Mouse (Mus musculus): ENCODE measurements around the gene Manbal.

Manbal gene

DNA sequence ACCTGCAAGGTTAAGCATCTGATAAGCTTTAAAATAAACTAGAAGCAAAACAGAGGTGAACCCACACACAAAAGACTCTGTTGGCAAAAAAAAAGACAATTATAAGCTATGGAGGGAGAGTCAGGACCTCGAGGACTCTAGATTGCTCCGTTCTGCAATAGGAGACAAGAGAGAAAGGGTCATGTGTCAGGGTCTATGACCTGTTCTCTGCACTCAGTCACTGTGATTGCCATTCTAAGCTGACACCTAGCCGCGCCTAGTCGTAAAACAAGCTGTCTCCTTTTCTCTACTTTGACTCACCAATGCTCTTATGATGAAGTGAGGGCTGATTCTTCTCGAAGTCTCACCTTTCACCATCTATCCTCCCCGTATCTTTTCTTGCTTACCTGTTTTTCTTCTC lies 45.1 kb downstream of the Manbal start:
- no peak for DNase-seq (ENCODE audit: low read depth, low spot score)

DNA sequence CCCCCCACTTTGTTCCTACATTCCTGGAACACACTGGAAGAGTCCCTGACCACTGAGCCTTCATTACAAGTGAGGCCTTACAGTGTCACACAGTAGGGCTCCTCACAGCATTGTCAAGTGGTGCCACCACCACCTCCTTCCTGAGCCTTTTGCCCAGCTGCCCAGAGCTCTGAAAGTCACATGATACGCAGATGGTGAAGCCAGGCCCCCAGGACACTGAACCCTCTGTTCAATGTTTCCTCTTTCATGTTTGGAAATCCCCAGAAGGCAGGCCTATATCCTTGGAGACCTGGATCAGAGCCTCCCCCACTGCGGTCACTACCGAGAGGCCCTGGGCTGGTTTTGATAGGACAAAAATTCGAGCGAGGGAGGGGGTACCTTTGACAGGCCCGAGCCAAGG lies 49.8 kb downstream of the Manbal start:
- DNase-seq (ENCODE audit: low read depth, low spot score), result no peak

DNA sequence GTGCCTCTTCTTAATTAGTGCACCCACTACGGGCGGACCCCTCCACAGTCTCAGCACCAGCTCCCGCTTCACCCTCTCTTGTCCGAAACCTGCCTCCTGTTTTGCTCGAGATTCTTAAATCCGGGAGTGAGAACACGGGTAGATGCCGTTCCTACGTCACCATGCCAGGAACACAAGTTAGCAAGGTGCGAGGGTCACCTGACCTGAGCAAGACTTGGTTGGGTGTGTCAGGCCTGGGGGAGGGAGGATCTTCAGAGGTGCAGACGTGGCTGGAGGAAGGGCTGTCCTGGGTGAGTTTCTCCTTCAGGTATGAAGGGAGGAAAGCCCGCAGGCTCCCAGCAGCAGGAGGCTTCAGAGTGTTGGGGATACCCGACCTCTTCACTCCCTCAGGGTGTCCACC lies 50.8 kb downstream of the Manbal start, which contains the start of gene Src:
Gene Src (plus strand): TSS at position 239 of the 400 bp plus-strand sequence.
- DNase-seq (ENCODE audit: low read depth, low spot score), result no peak

DNA sequence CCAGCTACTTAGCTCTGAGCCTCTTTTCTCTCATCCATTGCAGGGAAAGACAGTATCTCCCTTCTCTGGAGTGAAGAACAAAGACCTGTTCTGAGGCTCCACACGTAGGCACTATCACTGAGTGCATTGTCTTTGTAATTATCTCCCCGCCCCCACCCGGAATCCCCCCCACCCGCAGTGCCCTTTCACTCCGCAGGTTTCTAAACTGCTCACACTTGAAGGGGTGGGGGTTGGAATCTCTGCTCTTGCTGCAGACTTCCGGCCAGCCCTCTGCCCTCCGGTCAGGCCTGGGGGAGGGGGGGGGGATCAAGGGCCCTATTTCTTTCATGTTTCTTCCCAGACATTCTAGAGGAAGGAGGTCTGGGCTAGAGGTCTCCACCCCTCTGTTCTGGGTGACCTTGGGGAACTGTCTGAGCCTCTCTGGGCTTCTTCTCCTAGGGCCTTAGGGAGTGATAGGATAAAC lies 51.2 kb downstream of the Manbal start:
- DNase-seq (ENCODE audit: low read depth, low spot score), result peak; percentile 35

DNA sequence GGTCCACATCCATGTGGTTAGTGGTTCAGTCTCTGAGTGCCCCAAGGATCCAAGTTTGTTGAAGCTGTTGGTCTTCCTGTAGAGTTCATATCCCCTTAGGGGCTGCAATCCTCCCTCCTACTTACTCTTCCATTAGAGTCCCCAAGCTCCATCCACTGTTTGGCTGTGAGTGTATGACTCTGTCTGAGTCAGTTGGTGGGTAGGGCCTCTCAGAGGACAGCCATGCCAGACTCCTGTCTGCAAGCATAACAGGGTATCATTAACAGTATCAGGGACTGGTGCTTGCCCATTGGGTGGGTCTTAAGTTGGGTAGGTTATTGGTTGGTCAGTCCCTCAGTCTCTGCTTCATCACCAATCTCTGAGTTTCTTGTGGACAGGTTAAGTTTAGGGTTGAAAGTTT lies 52.1 kb downstream of the Manbal start:
- no peak for DNase-seq (ENCODE audit: low read depth, low spot score)

DNA sequence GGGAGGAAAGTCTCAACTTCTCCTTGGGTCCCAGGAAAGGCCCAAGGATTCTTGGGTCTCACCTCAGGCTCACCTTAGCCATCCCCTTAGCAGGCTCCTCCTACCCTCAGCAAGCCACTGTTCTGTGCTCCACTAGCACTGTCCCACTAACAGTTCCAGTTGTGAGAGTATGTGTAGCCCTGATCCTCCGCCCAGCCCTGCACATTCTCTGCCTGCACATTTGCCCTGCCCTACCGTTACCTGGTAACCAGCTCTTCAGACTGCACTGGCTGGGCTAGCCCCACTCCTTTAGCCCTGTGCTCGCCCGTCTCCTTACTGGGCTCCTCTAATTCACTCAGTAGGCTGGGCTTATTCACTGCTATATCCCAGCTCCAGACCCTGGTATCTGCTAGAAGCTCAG lies 53.0 kb downstream of the Manbal start:
- DNase-seq (ENCODE audit: low read depth, low spot score), result no peak

DNA sequence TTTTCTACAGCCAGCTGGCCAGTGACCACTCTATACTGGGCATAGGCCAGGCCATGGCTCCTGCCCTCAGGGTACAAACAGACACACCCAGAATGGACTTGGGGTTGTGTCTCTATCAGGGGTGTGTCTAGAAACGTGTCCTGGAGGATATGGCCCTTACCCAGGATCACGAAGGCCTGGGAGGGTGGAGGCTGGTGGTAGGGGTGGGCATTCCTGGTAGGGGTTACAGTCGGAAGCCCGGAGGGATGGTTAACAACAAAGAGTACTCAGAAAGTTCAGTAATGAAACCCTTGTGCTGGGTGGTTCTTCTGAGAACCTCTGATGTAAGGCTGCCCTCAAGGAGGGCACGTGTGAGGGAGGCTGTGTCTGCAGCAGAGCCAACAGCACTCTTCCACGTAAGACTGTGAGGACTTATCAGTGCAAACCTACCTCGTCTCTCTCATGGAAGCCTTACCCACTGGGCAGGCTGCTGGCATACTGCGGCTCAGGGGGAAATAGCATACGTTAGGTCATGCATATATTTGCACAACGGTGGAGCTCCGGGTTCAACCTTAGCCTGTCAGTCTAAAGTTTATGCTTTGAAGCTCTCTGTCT lies 54.8 kb downstream of the Manbal start:
- no peak for DNase-seq (ENCODE audit: low read depth, low spot score)

DNA sequence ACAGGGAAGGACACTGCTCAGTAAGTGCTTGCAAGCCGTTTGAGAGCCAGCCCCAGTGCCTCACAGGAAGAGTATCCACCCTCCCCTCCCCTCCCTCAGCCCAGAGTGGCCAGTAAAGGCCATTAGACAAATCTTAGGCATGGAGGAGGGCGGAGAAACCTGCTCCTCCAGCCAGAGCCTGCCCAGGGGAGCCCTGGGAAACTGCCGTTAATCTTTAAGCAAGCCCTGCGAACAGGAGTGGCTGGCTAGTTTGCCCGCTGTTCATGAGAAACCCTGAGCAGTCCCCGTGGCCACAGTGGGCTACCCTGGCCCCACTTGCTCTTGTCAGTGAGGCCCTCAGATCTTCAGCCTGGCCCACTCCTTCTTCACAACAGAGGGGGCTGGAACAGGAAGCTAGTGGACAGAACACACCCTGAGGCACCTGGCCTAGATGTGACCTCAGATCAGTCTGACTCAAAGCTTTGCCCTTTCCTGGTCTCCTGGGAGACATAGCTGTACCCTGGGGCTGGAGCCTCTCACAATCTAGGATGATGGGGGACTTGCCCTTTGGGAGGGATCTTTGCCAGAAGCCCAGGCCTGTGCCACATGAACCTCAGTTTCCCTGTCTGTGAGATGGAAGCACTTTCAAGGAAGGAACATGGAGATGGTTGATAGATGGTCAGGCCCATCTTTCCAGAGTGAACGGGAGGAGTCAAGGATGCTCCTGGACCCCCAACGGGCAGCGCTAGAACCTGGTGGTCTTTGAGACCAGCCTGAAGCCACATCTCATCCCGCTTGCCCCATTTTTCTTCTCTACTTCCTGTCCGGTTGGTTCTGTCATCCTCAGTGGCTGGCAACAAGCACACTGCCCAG lies 55.7 kb downstream of the Manbal start:
- DNase-seq (ENCODE audit: low read depth, low spot score), result peak; percentile 58

DNA sequence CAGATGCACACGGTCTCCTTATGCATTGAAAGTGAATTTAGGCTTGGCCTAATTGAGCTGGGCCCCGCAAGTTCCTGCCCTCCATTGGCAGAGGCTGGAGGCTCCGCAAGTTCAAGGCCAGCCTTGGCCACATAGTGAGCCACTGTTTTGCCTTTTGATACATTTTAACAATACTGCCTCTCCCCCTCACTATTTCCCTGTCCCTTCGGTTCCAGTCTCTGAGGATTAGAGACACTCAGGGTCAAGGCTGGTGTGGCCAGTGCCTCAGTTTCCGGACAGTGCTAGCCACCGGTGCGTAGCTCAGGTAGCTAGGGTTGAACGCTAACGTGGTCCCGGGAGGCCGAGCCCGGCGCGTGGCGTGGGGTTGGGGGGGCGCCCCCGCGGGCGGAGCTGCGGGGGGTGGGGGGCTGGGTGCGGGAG lies 56.3 kb downstream of the Manbal start:
- peak; percentile 17 for DNase-seq (ENCODE audit: low read depth, low spot score)

DNA sequence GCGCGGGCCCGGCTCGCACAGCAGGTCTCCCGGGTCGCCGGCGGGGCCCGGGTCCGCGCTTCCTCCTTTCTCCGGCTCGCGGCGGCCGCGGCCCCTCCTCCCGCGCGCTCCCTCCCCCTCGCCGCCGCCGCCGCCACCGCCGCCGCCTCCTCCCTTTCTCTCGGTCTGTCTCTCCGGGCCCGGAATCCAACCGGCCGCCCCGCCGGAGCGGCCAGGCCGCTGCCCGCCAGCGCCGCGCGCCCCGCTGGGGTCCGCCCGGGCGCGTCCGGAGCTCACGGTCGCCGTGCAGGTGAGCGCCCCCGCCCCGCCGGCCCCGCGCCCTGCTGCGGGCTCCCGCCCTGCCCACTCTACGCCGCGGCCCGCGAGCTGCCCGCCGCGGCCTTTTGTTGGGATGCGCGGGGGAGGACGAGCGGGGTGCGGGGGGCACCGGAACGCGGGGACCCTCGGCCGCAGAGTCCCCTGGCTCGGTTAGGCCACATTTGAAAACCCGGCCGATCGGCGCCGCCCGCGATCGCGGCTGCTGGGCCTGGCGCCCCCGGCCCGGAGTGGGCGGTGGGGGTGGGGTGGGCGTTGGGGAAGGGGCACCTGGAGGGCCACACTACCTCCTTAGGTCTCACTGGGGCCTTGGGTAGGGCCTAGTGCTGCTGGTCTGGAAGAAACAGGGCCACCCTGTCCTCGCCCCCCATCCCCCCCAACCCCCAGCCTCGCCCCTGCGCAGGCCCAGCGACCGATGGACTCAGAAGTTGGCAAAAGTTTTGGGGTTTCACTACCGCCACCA lies 56.9 kb downstream of the Manbal start:
- no peak for DNase-seq (ENCODE audit: low read depth, low spot score)

DNA sequence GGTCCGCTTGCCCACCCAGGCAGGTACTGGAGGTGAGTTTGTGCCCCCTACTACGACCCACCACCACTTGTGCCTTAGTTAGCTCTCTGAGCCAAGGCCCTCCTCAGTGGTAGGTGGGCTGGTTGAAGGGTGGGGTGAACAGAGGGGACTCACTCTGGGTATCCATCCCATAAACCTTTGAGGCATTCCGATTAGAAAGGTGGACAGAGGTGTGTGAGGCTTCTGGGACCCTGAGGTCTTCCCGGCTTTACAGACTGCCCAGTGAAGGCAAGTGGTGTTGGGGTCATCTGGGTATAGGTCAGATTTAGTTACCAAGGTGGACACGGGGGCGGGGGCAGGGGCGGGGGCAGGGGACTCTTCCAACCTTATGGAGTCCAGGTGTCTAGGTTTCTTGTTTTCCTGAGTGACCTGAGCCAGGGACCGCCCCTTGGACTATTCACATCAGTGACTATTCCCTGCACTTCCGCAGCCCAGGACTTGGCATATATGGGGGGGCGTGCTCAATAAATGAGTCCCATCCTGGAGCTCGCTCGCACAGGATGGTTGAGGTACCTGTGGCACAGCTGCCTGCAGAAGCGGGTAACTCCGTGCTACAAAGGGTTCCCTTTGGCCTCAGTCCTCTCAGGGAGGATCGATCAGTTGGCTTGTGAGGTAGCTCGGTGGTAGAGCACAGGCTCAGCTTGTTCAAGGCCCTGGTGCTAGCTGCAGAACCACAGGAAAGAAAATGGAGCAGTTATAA lies 57.7 kb downstream of the Manbal start:
- no peak for DNase-seq (ENCODE audit: low read depth, low spot score)

DNA sequence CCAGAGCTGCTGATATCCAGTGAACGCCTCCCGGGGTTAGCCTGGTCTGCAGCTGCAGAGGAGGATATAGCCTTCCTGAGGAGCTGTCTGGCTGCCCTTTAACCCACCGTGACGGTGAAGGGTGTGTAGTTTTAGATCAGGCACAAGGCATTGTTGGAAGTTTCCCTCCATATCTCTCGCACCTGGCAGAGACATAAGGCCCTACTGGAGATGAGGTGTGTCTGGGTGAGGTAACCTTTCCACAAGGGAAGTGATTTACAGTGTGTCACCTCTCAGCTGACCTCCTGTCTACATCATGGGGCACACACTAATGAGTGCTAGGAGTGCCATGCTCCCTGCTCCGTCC lies 58.2 kb downstream of the Manbal start:
- DNase-seq (ENCODE audit: low read depth, low spot score), result no peak

DNA sequence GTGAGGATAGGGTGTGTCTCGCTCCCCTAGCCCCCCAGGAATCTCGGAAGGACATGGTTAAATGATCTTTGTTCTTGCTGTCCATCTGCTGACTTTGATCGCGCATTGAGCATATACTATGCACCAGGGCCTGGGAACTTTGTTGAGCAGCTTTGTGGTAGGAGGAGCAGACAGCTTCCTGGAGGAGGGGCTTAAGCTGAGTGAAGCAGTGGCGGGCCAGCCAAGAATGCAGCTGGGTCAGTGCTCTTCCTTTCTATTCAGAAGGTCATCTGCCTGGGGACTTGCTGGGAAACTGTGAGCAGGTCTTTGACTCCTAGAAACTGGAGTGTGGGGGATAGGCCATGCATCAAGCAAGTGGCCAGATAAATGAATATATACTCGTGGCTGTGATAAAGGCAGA lies 58.8 kb downstream of the Manbal start:
- DNase-seq (ENCODE audit: low read depth, low spot score), result no peak

DNA sequence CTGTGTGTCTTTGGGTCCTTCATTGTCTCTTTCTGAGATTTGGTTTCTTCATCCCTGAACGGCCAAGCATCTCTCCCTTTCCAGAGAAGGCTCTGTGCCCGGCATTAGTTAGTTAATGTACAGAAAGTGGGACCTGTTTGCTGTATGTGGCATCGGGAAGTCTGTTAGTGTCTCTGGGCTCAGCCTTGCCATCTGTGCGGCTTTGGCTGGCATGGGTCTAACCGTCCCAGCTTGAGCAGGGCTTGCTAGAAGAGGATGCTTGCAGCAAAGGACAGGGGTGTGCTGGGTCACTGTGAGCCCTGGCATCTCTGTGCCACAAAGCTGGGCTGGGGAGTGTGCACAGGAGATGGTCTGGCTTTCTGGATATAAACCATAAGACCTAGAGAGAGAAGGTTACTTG lies 59.8 kb downstream of the Manbal start:
- DNase-seq (ENCODE audit: low read depth, low spot score), result no peak

DNA sequence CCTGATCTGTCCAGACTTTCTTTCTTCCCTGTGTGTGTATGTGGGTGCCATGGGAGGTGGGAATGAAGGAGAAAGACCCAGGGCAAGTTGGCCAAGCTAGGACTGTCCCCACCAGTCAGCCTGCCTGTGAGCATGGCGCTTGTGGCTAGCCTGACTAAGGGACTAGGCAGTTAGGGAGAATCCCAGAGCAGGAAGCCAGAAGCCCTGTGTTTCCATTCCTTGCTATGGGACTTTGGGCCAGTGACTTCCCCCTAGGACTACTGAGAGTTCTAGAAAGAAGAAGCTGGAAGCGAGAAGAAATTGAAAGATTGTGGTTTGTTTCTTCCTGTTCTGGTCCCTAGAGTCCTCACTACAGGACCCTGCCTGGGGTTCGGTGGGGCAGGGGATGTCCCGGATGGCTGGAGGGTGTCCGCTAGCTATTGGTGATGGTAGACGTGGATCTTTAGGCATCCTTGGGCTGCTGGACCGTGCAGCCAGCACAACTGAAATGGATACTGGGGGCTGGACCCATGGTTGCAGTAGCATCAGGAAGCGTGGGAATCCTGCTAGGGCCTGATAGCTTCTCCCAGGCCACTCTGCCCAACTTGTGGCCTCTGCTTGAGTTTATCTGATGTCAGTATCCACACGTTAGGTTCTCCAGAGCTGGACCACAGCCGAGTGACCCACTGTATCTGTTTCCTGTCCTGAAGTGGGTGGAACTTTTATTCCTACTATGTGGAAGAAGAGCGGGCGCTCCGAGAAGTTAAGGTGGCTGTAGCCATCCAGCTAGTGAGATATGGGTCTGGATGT lies 61.2 kb downstream of the Manbal start:
- no peak for DNase-seq (ENCODE audit: low read depth, low spot score)

DNA sequence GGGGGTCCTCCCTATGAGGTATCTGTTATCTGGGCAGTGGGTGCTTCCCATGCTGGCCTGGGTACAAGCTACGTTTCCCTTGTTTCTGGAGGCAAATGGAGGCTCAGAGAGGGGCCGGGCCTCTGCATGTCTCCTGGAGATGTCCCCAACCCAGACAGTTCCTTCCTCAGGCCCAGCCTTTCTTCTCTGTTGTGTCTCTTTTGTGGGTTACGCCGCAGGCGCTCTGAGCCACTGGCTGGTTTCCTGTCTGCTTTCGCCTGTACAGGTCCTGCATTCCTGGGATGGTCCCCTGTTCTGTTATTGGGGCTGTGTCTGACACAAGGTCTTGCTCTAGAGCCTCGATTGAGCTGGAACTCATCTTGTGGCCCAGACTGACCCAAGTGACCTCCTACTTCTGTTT lies 62.3 kb downstream of the Manbal start:
- DNase-seq (ENCODE audit: low read depth, low spot score), result no peak

DNA sequence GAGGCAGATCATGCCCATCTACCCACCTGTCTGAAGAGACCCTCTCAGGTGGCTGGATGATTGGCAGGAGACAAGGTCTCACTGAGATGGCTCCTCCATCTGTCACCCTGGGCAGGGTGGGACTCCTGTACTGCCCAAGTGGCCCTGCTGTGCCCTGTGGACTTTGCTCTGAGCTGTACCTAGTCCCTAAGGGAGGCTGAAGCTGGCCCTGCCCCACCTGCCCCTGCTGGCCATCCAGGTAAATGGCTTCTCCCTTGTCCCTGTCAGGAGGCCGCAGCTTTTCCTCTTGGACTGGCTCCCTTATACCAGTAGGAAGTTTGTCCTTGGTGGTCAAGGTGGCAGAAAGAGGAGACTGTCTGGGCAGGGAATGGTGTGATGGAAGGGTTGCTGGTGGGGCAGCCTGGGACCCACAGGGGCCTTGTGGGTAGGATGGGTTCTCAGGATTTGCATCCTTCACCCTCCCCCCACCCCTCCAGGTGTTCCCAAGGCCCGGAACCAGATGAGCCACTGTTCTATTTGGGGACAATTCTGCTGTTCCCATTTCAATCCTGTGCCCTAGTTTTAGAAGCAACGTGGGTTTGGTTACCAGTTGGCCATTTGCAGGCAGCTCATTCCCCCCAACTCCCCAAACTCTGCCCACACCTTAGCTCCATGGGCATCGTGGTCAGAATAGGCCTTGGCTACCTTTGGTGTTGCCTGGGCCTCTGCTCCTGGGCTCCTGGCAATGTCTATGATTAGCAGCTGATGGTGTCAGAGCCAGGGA lies 63.5 kb downstream of the Manbal start:
- DNase-seq (ENCODE audit: low read depth, low spot score), result no peak

DNA sequence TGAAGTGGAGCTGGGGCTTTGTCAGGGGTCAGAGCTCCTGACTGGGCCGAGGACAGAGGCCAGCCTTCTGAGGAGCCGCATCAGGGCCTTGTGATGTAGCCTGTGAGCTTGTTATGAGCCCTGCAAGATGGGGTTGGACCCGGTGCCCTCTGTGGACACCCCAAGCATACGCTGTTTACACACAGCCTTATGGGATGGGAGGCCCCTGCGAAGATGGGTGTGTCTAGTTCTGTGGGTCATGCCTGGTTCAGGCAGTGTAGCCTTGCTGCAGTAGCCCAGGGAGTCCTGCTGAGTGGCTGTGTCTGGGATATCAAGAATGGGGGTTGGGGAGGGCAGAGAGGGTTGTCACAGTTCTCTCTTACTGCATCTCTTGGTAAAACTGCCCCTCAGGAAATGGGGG lies 64.5 kb downstream of the Manbal start:
- no peak for DNase-seq (ENCODE audit: low read depth, low spot score)

DNA sequence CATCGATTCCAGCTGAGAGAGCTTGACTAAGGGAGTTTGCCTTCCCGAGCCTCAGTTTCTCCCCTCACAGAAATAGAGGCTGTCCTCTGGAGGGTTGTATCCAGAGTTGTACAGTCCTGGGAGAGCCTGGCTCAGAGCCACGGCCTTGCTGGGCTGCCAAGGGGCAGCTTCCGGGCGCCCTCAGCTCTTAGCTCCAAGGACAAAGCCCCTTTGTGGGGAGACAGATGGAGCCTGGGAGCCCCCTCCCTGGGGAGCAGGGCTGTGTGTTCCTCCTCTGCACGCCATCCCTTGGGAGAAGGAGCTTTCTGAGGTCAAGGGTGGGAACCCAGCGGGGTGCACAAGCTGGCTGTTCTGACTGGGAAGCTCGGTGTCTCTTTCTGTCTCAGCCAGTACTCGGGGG lies 65.1 kb downstream of the Manbal start:
- no peak for DNase-seq (ENCODE audit: low read depth, low spot score)

DNA sequence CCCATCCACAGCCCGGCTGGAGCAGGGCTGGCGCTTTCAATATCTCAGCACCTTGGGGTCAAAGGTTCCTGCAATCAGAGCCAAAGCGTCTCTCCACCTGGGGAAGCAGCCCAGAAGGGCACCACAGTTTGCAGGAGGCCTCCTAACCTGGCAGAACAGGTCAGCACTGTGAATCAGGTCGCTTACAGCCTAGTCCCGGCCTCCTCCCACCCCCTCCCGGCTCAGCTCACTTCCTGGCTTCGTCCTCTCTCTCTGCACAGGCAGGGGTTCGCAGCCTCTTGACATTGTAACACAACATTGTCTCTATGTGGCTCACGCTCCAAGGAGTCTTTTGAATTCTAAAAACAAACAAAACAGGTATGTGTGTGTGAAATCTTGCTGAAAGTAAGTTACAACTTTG lies 66.6 kb downstream of the Manbal start:
- DNase-seq (ENCODE audit: low read depth, low spot score), result no peak
